Mouse (Mus musculus) G1E (cell line): ENCODE measurements at regions not wholly inside any gene's neighbourhood (a gene's known extent, or its start where the extent isn't known, plus 50 kb on each side); places are given as distances from the start of the nearest gene placed in this dataset.

Experiments used
- ATAC-seq: 2 replicates; pipeline ENCODE4 v1.8.0; 2016; ENCODE audit warnings: mild to moderate bottlenecking; ENCODE audit not compliant: insufficient number of reproducible peaks, poor library complexity, low FRiP score, severe bottlenecking; ENCODE audit errors: extremely low read depth
- DNase-seq: peaks from one replicate; pipeline ENCODE4 v3.0.0; 2012; ENCODE audit warnings: low spot score
- H3K27me3 ChIP-seq: 2 replicates; pipeline ENCODE4 v1.6.1; 2012; ENCODE audit warnings: mild to moderate bottlenecking, low read length, inconsistent platforms; ENCODE audit not compliant: insufficient read depth
- H3K36me3 ChIP-seq: replicated peaks from 2 replicates; pipeline ENCODE3; 2012; ENCODE audit warnings: mild to moderate bottlenecking, inconsistent platforms
- H3K4me1 ChIP-seq: 2 replicates; pipeline ENCODE4 v1.6.1; 2012; ENCODE audit warnings: low read depth, low read length, inconsistent platforms, mixed read lengths; ENCODE audit not compliant: insufficient read depth
- H3K4me3 ChIP-seq: 2 replicates; pipeline ENCODE4 v1.5.1; 2012; ENCODE audit warnings: low read depth, mild to moderate bottlenecking, inconsistent platforms, low read length, moderate library complexity, mixed read lengths
- H3K9me3 ChIP-seq: replicated peaks from 2 replicates; pipeline ENCODE4 v1.6.1; 2012; ENCODE audit warnings: inconsistent platforms
- CTCF ChIP-seq: IDR thresholded peaks from 2 replicates; pipeline ENCODE4 v1.5.1; 2012; ENCODE audit warnings: low read depth, low read length, inconsistent platforms, mixed read lengths
- GATA1 ChIP-seq: IDR thresholded peaks from 2 replicates; pipeline ENCODE4 v1.6.1; 2012; ENCODE audit warnings: borderline replicate concordance, low read length, inconsistent platforms, mixed read lengths
- GATA2 ChIP-seq: IDR thresholded peaks from 2 replicates; pipeline ENCODE4 v1.6.1; 2012; ENCODE audit warnings: low read depth, low read length, inconsistent platforms, borderline replicate concordance
- POLR2AphosphoS5 ChIP-seq: IDR thresholded peaks from 2 replicates; pipeline ENCODE4 v1.6.1; 2012; ENCODE audit warnings: low read depth, low read length, inconsistent platforms; ENCODE audit not compliant: insufficient replicate concordance
- TAL1 ChIP-seq: conservative IDR thresholded peaks from 2 replicates; pipeline ENCODE4 v1.6.1; 2012; ENCODE audit warnings: low read depth, low read length, inconsistent platforms, mixed read lengths

DNA sequence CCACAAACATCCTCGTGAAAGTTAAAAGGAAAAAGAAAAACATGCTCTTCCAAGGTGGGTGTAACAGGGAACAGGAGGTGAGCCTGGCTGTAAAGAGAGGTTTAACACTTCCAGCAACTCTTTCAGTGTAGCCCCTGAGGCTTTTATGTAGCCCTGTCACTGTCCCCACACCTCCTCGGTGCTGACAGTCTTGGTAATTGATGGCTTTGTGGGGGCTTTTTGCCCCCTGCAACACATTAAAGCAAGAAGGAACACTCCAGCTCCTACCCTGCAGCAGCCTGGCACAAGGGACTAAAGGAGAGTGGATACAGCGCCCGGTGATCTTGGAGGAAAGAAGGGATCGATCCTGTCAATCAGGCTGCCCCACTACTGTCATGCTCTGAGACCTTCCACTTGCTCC is 181.8 kb downstream of the Fam169b start:
- ATAC-seq (no peak), DNase-seq (no peak)
- H3K9me3 ChIP-seq, result peaks cover 24% of the 10 kb centered on the region
- H3K4me3 ChIP-seq, result no peak overlapping the region
- TF ChIP-seq TAL1 (no peak), GATA2 (no peak), GATA1 (no peak), POLR2AphosphoS5 (no peak), CTCF (no peak)
- H3K27me3 ChIP-seq, result no peaks in the 10 kb centered on the region
- H3K4me1 ChIP-seq, result no peaks in the 10 kb centered on the region
- H3K36me3 ChIP-seq, result no peaks in the 10 kb centered on the region

DNA sequence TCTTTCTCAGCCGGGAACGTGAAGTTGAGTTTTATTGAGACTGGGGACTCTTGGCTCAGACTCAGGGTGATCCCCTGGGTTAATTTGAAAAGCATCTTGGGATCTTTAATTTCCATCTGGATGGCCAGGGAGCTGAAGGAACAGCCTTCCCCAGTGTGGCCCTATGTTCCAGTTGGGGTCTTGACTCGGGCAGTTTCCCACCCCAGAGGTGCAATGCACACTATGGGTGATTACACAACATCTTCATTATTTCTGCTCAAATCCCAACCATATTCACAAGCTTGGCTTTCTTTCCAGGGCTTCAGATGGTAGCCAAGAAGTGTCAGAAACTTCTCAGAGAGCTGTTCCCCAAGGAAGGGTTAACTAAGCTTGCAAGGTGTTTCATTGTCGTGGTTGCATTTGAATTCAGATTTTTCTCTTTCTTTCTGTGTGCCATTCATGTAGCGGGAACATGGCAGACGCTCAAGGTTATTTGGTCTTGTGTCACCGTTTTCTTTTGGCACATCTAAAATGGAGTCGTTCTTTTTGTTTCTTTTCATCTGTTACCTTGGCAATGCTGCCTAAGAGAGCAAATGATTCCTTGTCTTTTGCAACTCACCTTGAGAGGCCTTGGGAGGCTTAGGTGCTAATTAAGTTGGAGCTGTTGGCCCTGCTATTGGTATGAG is 179.5 kb downstream of the Fam169b start:
- H3K9me3 ChIP-seq, result peaks cover 30% of the 10 kb centered on the region
- no peaks in the 10 kb centered on the region for H3K27me3 ChIP-seq
- TF ChIP-seq TAL1 (no peak), GATA1 (no peak), POLR2AphosphoS5 (no peak), CTCF (no peak), GATA2 (no peak)
- no peak for DNase-seq
- H3K4me1 ChIP-seq, result no peaks in the 10 kb centered on the region
- no peak for ATAC-seq
- no peaks in the 10 kb centered on the region for H3K36me3 ChIP-seq
- H3K4me3 ChIP-seq, result no peak overlapping the region

DNA sequence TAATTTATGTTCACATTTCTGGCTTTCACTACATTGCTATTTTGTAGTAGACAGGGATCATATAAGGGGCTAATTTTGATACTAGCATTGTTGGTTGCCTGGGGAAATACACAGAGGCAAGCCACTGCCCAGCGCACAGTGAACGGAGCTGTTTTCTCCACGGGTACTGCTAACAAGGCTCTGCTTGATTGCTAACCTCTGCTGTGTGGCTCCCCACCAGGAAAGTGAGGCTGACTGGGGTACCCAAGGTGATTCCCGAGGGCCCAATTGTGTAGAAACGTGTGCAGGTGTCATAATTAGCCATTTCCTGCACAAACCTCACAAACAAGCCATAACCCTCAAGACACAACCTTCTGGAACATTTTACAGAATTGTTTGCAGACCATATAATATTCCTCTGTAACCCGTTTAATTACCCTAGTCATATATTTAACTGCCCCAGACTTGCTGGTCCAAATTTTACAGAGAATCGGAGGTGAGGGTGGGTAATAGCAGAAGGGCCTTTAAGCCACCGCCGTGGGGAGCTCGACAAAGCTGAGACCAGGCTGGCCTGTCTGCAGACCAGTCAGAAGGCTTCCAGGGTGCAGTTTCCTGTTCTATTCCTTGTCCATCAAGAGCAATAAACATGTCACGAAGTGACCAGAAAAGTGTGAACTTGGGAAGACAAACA is 170.9 kb downstream of the Fam169b start:
- TF ChIP-seq TAL1, result no peak
- no peak for TF ChIP-seq GATA1
- TF ChIP-seq GATA2, result no peak
- no peak for TF ChIP-seq POLR2AphosphoS5
- no peak for TF ChIP-seq CTCF
- H3K36me3 ChIP-seq, result no peaks in the 10 kb centered on the region
- H3K4me1 ChIP-seq, result no peaks in the 10 kb centered on the region
- no peak for ATAC-seq
- H3K27me3 ChIP-seq, result no peaks in the 10 kb centered on the region
- H3K9me3 ChIP-seq, result peaks cover 35% of the 10 kb centered on the region
- no peak for DNase-seq
- no peak overlapping the region for H3K4me3 ChIP-seq

GRCm38 (mm10) chr7:68440661-68441150 is 167.1 kb downstream of the Fam169b start:
- Histone ChIP-seq H3K4me3 (no peak overlapping the region), H3K4me1 (no peaks in the 10 kb centered on the region), H3K9me3 (peaks cover 26% of the 10 kb centered on the region), H3K27me3 (no peaks in the 10 kb centered on the region), H3K36me3 (no peaks in the 10 kb centered on the region)
- DNase-seq, result no peak
- ATAC-seq, result no peak
- TF ChIP-seq CTCF (no peak), POLR2AphosphoS5 (no peak), GATA1 (no peak), TAL1 (no peak), GATA2 (no peak)

DNA sequence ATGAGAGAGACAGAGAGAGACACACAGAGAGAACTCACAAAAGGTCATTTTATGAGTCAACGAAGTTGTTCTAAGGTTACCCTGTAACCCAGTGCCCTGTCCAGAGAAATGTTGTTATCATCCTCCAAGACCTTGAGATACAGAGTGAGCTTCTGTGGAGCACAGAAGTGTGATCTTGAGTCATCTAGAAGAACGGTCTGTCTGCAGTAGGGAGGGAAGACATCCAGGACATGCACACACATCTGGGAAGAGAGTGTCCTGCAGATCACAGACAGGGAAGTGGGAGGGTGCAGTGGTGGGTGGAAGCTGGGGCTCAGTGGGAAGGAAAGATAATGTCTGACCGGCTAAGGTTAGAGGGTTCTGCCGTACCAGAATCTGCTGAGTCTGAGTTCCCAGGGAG is 155.3 kb downstream of the Fam169b start:
- Histone ChIP-seq H3K36me3 (no peaks in the 10 kb centered on the region), H3K9me3 (peaks cover 24% of the 10 kb centered on the region), H3K4me3 (no peak overlapping the region), H3K27me3 (no peaks in the 10 kb centered on the region), H3K4me1 (no peaks in the 10 kb centered on the region)
- DNase-seq (no peak), ATAC-seq (no peak)
- no peak for TF ChIP-seq GATA1
- TF ChIP-seq TAL1, result no peak
- TF ChIP-seq GATA2, result no peak
- no peak for TF ChIP-seq CTCF
- no peak for TF ChIP-seq POLR2AphosphoS5

DNA sequence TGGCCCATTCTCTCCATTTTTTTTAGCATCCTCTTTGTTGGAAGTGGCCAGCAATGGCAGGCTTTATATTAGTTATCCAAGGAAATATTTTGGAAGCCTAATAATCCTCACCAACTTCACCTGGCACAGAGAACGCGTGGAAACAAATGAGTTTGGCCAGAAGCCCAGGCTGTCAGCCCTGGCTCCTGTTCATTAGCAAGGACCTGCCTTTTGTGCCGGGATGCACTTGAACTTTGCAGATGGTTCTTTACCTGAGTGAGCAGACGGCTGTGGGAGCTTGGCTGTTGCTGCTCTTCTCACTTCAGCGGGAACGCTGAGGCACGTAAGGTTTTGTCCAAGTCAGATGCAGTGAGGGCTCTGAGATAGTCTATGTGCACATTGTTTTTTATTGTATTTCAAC is 142.3 kb downstream of the Fam169b start:
- H3K27me3 ChIP-seq, result no peaks in the 10 kb centered on the region
- H3K4me1 ChIP-seq, result no peaks in the 10 kb centered on the region
- no peak overlapping the region for H3K4me3 ChIP-seq
- DNase-seq, result no peak
- ATAC-seq, result no peak
- no peak for TF ChIP-seq CTCF
- TF ChIP-seq GATA2, result no peak
- no peak for TF ChIP-seq TAL1
- H3K9me3 ChIP-seq, result peaks cover 27% of the 10 kb centered on the region
- no peaks in the 10 kb centered on the region for H3K36me3 ChIP-seq
